ENCODE assay signal across 8 mouse cellular contexts in genomic region chr4:141617863-141618564, GRCm38 (mm10). TPM values are rescaled to one million over a fixed set of nuclear protein-coding genes. Genes with fewer than 3 reads are reported as not detected.
DNase-seq lines count a peak whose midpoint lies in the region; ATAC-seq and TF ChIP-seq lines count a peak whose summit lies in the region.

No protein-coding gene starts in this region.

- no peak for ATAC-seq in embryonic facial prominence, embryonic 13.5 days (ENCODE audit: insufficient number of reproducible peaks, insufficient read depth, low FRiP score, low TSS enrichment, low read depth)

- DNase-seq in gastrocnemius, adult 2 months, result no peak
- no peak for DNase-seq in gastrocnemius, adult 18-20 months (ENCODE audit: low spot score)
- peak; percentile 87 for DNase-seq in kidney, adult 11 months
- peak; percentile 49 for DNase-seq in lung, adult 2 months
- DNase-seq in splenic B cell, adult 2 months (ENCODE audit: low read depth, low spot score), result peak; percentile 31
- no peak for DNase-seq in urinary bladder, postnatal 10 days (ENCODE audit: low spot score)
- DNase-seq in cerebellum, adult 18-20 months, result no peak

- no peak overlapping the region for H3K27ac ChIP-seq in gastrocnemius, adult 2 months
- no peak overlapping the region for H3K27ac ChIP-seq in embryonic facial prominence, embryonic 13.5 days

- H3K9ac ChIP-seq in embryonic facial prominence, embryonic 13.5 days, result peak overlapping the region; percentile 58

- peak overlapping the region; percentile 70 for H3K4me2 ChIP-seq in embryonic facial prominence, embryonic 13.5 days

- peaks cover 13% of the 10 kb centered on the region; the same call in 1 of the 2 replicates for H3K4me1 ChIP-seq in embryonic facial prominence, embryonic 13.5 days
- H3K4me1 ChIP-seq in lung, adult 2 months (ENCODE audit: control insufficient read depth, insufficient read depth, low read length), result peaks cover 9% of the 10 kb centered on the region

- H3K4me3 ChIP-seq in gastrocnemius, adult 2 months, result peak overlapping the region; percentile 59
- peak overlapping the region; percentile 34 for H3K4me3 ChIP-seq in embryonic facial prominence, embryonic 13.5 days
- peak overlapping the region; percentile 30 for H3K4me3 ChIP-seq in lung, adult 2 months (replicated peaks; ENCODE audit: extremely low read depth, low read depth, low read length)

- intact Hi-C loops in gastrocnemius, adult 2 months (cut with DNase I), result loop anchor here (2.0 to 10.0 kb wide), 3 partner anchors 207 to 337 kb away; partner anchors contain the start of gene Cela2a

- WGBS in embryonic facial prominence, embryonic 13.5 days, result 16% methylated on average over 22 of the region's 22 CpGs
- 15% methylated on average over 21 of the region's 22 CpGs for WGBS in lung, adult 2 months

- H3K27me3 ChIP-seq in embryonic facial prominence, embryonic 13.5 days, result no peaks in the 10 kb centered on the region
- H3K27me3 ChIP-seq in splenic B cell, adult 2 months (ENCODE audit: control insufficient read depth, insufficient read depth, low read length, poor library complexity, severe bottlenecking), result no peaks in the 10 kb centered on the region

- TF ChIP-seq CTCF in gastrocnemius, adult 2 months (IDR thresholded peaks at IDR 0.05), result no peak
- TF ChIP-seq CTCF in lung, adult 2 months (IDR thresholded peaks at IDR 0.05; ENCODE audit: insufficient read depth, low read length), result no peak

- H3K9me3 ChIP-seq in embryonic facial prominence, embryonic 13.5 days, result no peaks in the 10 kb centered on the region

- no peak for TF ChIP-seq POLR2A in lung, adult 2 months (IDR thresholded peaks at IDR 0.05; ENCODE audit: borderline replicate concordance, extremely low read depth, low read depth, low read length)

- H3K36me3 ChIP-seq in embryonic facial prominence, embryonic 13.5 days, result no peaks in the 10 kb centered on the region
- no peaks in the 10 kb centered on the region for H3K36me3 ChIP-seq in splenic B cell, adult 2 months (ENCODE audit: control insufficient read depth, insufficient read depth, low read length, poor library complexity, severe bottlenecking)

RNA-seq across cellular contexts. Expression of gene Tmem82, which starts 0.4 kb away (rescaled TPM):
- 1 to 10 TPM in 1 of 2 experiments, under 1 TPM in 1; 0.61 to 3.2 TPM for total RNA-seq in gastrocnemius, adult 2 months (2021)
- total RNA-seq in gastrocnemius, adult 18-20 months (2021), result under 1 TPM; 0.55 to 0.62 TPM
- polyA plus RNA-seq in embryonic facial prominence, embryonic 13.5 days (2015; fragmentation: Nextera tagmentation; extraction: Ambion mirVana), result 0.47 and 0.74 TPM in 2 replicates
- 5.1 and 5.3 TPM in 2 replicates for polyA plus RNA-seq in lung, adult 2 months (2012; rRNA removed)

RNA-seq across cellular contexts. Expression of gene Slc25a34, which starts 5.6 kb away (rescaled TPM):
- 10 to 100 TPM; 10.3 to 26.9 TPM for total RNA-seq in gastrocnemius, adult 2 months (2021)
- total RNA-seq in gastrocnemius, adult 18-20 months (2021), result 10 to 100 TPM; 13.3 to 15.7 TPM
- polyA plus RNA-seq in embryonic facial prominence, embryonic 13.5 days (2015; fragmentation: Nextera tagmentation; extraction: Ambion mirVana), result 0.12 TPM in 1 of 2 replicates, not detected in the other
- 2.3 and 3.9 TPM in 2 replicates for polyA plus RNA-seq in lung, adult 2 months (2012; rRNA removed)

RNA-seq across cellular contexts. Expression of gene Fblim1, which starts 12.1 kb away (rescaled TPM):
- 1 to 10 TPM; 1.1 to 1.5 TPM for total RNA-seq in gastrocnemius, adult 2 months (2021)
- total RNA-seq in gastrocnemius, adult 18-20 months (2021), result 1 to 10 TPM in 1 of 2 experiments, under 1 TPM in 1; 0.90 to 1.1 TPM
- polyA plus RNA-seq in embryonic facial prominence, embryonic 13.5 days (2015; fragmentation: Nextera tagmentation; extraction: Ambion mirVana), result 49.0 and 56.1 TPM in 2 replicates
- 36.2 and 45.7 TPM in 2 replicates for polyA plus RNA-seq in lung, adult 2 months (2012; rRNA removed)

RNA-seq across cellular contexts. Expression of gene Plekhm2, which starts 46.7 kb away (rescaled TPM):
- total RNA-seq in gastrocnemius, adult 2 months (2021), result 10 to 100 TPM; 32.9 to 34.7 TPM
- 10 to 100 TPM; 28.9 to 34.5 TPM for total RNA-seq in gastrocnemius, adult 18-20 months (2021)
- 8.5 TPM in 2 replicates for polyA plus RNA-seq in embryonic facial prominence, embryonic 13.5 days (2015; fragmentation: Nextera tagmentation; extraction: Ambion mirVana)
- 45.7 and 52.3 TPM in 2 replicates for polyA plus RNA-seq in lung, adult 2 months (2012; rRNA removed)

Comparison
In these comparisons a context has a peak if more than half of its experiments do, and no peak if none do; other contexts are left out.
1. DNase-seq: peak in kidney, adult 11 months (single experiment), lung, adult 2 months (single experiment) and splenic B cell, adult 2 months (single experiment); none in gastrocnemius, adult 2 months (single experiment), gastrocnemius, adult 18-20 months (single experiment), urinary bladder, postnatal 10 days (single experiment) and cerebellum, adult 18-20 months (0 of 2).
2. Peak in every context shown above with its lines, with median percentiles within 50 percentile points of each other: H3K4me3 ChIP-seq.